Mouse (Mus musculus) forebrain, embryonic 12.5 days (tissue): ENCODE results near the gene Hsd3b2. TPM values are rescaled to one million over a fixed set of nuclear protein-coding genes. Genes with fewer than 3 reads are reported as not detected.
"Not testable (repeated sequence)": the region's sequence is repeated elsewhere in the genome, so short reads cannot be mapped to it uniquely, and the experiment has no call there.

Source experiments
- ATAC-seq: fragments of 200-750 bp; cut with Nextera tagmentation; 2 replicates; pipeline ENCODE4 v1.8.0; 2017; ENCODE audit warnings: moderate TSS enrichment; ENCODE audit not compliant: low FRiP score
- H3K27ac ChIP-seq: fragments of 300-500 bp; sonication (generic); 2 replicates; pipeline ENCODE4 v1.5.1; 2016; ENCODE audit warnings: mild to moderate bottlenecking
- H3K27me3 ChIP-seq: fragments of 300-500 bp; sonication (generic); 2 replicates; pipeline ENCODE4 v1.6.1; 2016; ENCODE audit warnings: mild to moderate bottlenecking
- H3K36me3 ChIP-seq: fragments of 300-500 bp; sonication (generic); replicated peaks from 2 replicates; pipeline ENCODE4 v1.6.1; 2016; ENCODE audit warnings: mild to moderate bottlenecking
- H3K4me1 ChIP-seq: fragments of 300-500 bp; sonication (generic); 2 replicates; pipeline ENCODE4 v1.6.1; 2016
- H3K4me2 ChIP-seq: fragments of 300-500 bp; sonication (generic); 2 replicates; pipeline ENCODE4 v1.6.1; 2016; ENCODE audit warnings: mild to moderate bottlenecking, moderate library complexity
- H3K4me3 ChIP-seq: fragments of 300-500 bp; sonication (generic); replicated peaks from 2 replicates; pipeline ENCODE4 v1.5.1; 2016; ENCODE audit warnings: mild to moderate bottlenecking
- H3K9ac ChIP-seq: fragments of 300-500 bp; sonication (generic); 2 replicates; pipeline ENCODE4 v1.6.1; 2016; ENCODE audit warnings: mild to moderate bottlenecking
- H3K9me3 ChIP-seq: fragments of 300-500 bp; sonication (generic); 2 replicates; pipeline ENCODE4 v1.6.1; 2016
- WGBS: fragments of 180-500 bp; shearing (Covaris S2); methylation state at CpG from one replicate; pipeline ENCODE4 v1.1.7; 2016; 5-methylcytosine and 5-hydroxymethylcytosine counted together
- polyA plus RNA-seq: library from polyadenylated mRNA; unstranded; fragments of >200 nt; fragmentation: Nextera tagmentation; extraction: Ambion mirVana; gene quantifications from 2 replicates; pipeline ENCODE4 v1.2.1, GENCODE M21; 2016

Gene Hsd3b2
- polyA plus RNA-seq, result not detected in 2 replicates

DNA sequence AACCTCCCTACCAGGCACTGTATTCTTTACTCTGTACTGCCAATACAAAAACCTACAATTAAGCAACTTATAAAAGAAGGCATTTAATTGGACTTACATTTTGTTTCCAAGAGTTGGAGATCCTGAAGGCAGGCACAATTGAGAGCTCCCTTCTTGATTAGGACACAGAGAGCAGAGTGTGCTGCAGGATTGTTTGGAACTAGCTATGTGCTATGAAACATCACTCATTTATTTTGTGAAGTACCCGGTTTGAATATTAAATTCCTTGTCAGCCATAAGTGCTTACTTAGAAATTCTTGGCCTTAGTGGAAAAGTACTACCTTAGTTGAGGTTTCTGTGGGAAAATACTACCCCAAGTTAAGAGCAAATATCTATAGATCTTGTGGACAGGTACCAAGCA is at the start of gene Hsd3b2:
TSS of gene Hsd3b2 (minus strand) at position 168 of the 400 bp plus-strand sequence.
- no peak for ATAC-seq
- Histone ChIP-seq H3K27ac (no peak within 1 kb of the TSS), H3K9me3 (no peaks in the 10 kb centered on the region), H3K4me3 (no peak within 1 kb of the TSS), H3K9ac (no peak within 1 kb of the TSS), H3K27me3 (no peaks in the 10 kb centered on the region), H3K4me1 (no peaks in the 10 kb centered on the region), H3K4me2 (no peak within 1 kb of the TSS), H3K36me3 (no peaks in the 10 kb centered on the region)
- WGBS, result 76% methylated on average over 1 of the region's 1 CpGs

DNA sequence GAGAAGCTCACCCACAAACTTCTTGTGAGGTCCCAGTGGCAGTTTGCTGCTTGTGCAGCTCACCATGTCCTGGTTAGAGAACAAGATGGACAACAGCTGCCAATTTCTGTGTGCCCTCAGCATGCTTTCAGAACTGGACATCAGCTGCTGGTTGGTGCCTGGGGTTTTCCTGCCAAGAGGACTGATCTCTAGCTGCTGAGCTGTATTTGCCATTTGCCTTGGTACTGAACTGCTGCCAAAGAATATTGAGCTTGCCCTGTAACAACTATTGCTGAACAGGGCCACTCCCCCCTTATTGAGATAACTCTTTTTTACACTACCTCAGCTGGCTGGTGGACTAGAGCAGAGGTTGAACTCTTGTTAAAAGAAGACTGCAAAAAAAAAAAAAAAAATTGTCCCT is 39.8 kb upstream of the Hsd3b2 start:
- Histone ChIP-seq H3K36me3 (no peaks in the 10 kb centered on the region), H3K27ac (no peak overlapping the region), H3K4me3 (no peak overlapping the region), H3K27me3 (no peaks in the 10 kb centered on the region), H3K9ac (no peak overlapping the region), H3K9me3 (no peaks in the 10 kb centered on the region), H3K4me2 (no peak overlapping the region), H3K4me1 (no peaks in the 10 kb centered on the region)
- ATAC-seq, result no peak

DNA sequence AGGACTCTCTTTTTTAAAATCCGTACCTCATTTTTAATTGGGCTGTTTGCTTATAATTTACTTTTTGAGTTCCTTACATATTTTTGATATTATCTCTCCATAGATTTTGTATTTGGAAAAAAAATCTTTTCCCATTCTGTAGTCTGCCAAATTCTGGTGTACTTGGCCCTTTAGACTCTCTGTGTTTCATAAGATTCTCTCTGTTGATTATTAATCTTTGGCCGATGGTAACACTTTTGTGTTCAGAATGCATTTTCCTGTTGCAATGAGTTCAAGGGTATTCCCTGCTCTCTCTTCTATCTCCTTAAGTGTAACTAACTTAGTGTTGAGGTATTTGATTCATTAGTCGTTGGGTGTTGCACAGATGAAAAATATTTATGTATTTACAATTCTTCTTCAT is 32.5 kb upstream of the Hsd3b2 start:
- Histone ChIP-seq H3K4me2 (no peak overlapping the region), H3K27ac (no peak overlapping the region), H3K36me3 (no peaks in the 10 kb centered on the region), H3K9ac (no peak overlapping the region), H3K9me3 (no peaks in the 10 kb centered on the region), H3K27me3 (no peaks in the 10 kb centered on the region), H3K4me1 (no peaks in the 10 kb centered on the region), H3K4me3 (no peak overlapping the region)
- WGBS, result 88% methylated on average over 3 of the region's 3 CpGs
- ATAC-seq, result no peak

DNA sequence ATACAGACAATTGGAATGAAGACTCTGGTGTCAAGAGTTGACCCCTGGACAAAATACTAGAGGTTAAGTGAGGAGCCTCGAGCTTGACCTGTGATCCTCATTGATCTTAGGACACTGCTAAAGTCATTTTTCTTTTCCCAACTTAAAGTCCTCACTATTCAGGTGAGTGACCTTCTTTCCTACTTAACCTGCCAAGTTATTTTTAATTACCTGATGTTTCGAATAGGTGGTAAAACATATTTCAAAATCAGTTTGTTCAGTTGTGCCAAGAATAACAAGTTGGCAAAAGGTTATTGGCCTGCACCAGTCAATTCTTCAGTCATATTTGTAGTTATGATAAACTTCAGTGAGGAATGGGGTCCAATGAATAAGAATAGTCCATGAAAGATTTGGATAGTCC is 27.8 kb upstream of the Hsd3b2 start:
- 75% methylated on average over 2 of the region's 2 CpGs for WGBS
- no peak for ATAC-seq
- Histone ChIP-seq H3K27me3 (no peaks in the 10 kb centered on the region), H3K4me2 (no peak overlapping the region), H3K4me3 (no peak overlapping the region), H3K9ac (no peak overlapping the region), H3K4me1 (no peaks in the 10 kb centered on the region), H3K36me3 (no peaks in the 10 kb centered on the region), H3K9me3 (no peaks in the 10 kb centered on the region), H3K27ac (no peak overlapping the region)

DNA sequence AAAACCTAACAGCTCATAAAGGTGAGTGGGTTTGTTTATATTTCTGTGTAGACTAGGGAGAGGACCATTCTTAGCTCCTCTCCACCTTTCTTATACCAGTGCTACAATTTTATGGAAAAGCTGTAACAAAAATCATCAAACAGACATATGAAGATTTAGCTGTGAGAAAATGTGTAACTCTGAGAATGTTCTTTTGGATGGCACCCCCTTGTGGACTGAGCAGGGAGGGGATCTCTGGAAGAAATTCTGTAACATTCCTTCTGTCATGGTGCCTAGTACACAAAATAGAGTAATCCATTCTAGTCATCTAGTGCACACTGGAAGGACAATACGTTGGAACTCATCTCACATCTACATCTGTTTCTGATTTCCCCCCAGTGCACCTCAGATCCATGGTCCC is 16.7 kb upstream of the Hsd3b2 start:
- H3K9me3 ChIP-seq, ATAC-seq, H3K4me1 ChIP-seq, H3K4me2 ChIP-seq, H3K9ac ChIP-seq, H3K36me3 ChIP-seq, H3K4me3 ChIP-seq, H3K27ac ChIP-seq, H3K27me3 ChIP-seq: not testable (repeated sequence)
- WGBS, result 75% methylated on average over 1 of the region's 1 CpGs

DNA sequence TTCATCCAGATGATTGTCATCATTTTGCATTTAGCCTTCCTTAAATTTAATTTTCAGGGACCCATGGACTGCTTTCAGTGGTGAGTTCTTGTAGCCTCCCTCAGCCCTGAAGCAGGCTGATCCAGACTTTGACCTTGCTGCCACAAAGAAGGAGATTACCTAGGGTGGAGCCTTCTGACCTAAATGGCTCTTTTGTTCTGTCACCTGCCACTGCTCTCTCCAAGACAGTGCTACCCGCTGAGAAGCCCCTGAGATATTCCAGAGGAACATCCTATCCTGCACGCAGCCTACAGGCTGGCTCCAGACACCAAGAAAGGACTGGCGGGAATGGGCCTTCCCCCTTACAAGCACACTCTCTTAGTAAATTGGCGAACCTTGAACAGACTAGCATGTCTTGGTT is 10.0 kb upstream of the Hsd3b2 start:
- H3K4me1 ChIP-seq, result no peaks in the 10 kb centered on the region
- H3K4me2 ChIP-seq, result no peak overlapping the region
- no peaks in the 10 kb centered on the region for H3K9me3 ChIP-seq
- no peak overlapping the region for H3K27ac ChIP-seq
- ATAC-seq, result no peak
- H3K9ac ChIP-seq, result no peak overlapping the region
- H3K27me3 ChIP-seq, result no peaks in the 10 kb centered on the region
- H3K4me3 ChIP-seq, result no peak overlapping the region
- 40% methylated on average over 4 of the region's 4 CpGs for WGBS
- H3K36me3 ChIP-seq, result no peaks in the 10 kb centered on the region

DNA sequence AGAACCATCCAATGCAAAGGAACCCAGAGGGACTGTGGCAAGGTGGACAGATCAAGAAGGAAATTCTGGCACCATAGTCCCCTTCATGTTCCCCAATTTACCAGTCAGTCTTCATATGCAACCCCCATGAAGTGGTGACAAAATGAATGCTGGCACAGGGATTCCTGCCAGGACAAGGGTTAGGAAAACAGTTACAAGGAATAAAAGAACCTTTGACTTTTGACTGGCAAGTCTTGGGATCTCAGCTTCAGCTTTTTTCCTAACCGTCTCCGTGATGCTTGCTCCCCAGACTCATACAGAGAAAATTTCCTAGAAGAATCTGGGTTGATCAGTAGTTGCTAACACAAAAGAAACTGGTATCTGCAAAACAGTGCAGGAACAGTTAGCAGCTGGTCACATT is 9.4 kb upstream of the Hsd3b2 start:
- no peaks in the 10 kb centered on the region for H3K4me1 ChIP-seq
- 77% methylated on average over 2 of the region's 2 CpGs for WGBS
- no peaks in the 10 kb centered on the region for H3K27me3 ChIP-seq
- H3K27ac ChIP-seq, result no peak overlapping the region
- H3K9ac ChIP-seq, result no peak overlapping the region
- H3K36me3 ChIP-seq, result no peaks in the 10 kb centered on the region
- ATAC-seq, result no peak
- H3K9me3 ChIP-seq, result no peaks in the 10 kb centered on the region
- H3K4me2 ChIP-seq, result no peak overlapping the region
- no peak overlapping the region for H3K4me3 ChIP-seq

DNA sequence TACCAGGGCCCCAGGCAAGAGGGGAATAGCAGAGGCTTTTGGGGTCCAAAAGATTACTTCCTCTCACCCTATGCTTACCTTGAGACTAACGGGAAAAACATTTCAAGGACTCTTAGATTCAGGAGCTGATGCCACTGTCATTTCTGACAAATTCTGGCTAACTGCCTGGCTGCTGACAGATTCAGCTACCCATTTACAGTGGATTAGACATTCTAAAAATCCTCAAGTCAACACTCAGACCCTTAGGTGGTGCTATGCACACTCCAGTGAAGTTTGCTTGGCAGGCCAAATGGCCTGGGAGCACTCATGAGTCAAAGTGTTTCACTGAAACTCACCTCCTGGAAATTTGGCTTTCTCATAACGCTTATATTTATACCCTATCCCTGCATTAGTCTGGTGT is 1.9 kb upstream of the Hsd3b2 start:
- Histone ChIP-seq H3K4me3 (no peak overlapping the region), H3K9ac (no peak overlapping the region), H3K27me3 (no peaks in the 10 kb centered on the region), H3K27ac (no peak overlapping the region), H3K4me1 (no peaks in the 10 kb centered on the region), H3K36me3 (no peaks in the 10 kb centered on the region), H3K4me2 (no peak overlapping the region), H3K9me3 (no peaks in the 10 kb centered on the region)
- ATAC-seq, result no peak
- 92% methylated on average over 2 of the region's 2 CpGs for WGBS

DNA sequence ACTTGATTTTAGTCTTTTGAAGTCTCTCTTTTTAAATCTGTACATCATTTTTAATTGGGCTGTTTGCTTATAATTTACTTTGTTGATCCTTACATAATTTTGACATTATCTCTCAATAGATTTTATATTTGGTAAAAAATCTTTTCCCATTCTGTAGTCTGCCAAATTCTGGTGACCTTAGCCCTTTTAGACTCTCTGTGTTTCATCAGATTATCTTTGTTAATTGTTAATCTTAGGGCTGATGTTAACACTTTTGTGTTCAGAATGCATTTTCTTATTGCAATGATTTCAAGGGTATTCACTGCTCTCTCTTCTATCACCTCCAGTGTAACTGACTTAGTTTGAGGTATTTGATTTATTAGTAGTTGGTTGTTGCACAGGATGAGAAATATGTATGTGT is 3.6 kb downstream of the Hsd3b2 start:
- no peak overlapping the region for H3K27ac ChIP-seq
- no peak for ATAC-seq
- no peaks in the 10 kb centered on the region for H3K36me3 ChIP-seq
- no peak overlapping the region for H3K4me2 ChIP-seq
- H3K4me1 ChIP-seq, result no peaks in the 10 kb centered on the region
- no peak overlapping the region for H3K4me3 ChIP-seq
- no peak overlapping the region for H3K9ac ChIP-seq
- no peaks in the 10 kb centered on the region for H3K9me3 ChIP-seq
- no peaks in the 10 kb centered on the region for H3K27me3 ChIP-seq

DNA sequence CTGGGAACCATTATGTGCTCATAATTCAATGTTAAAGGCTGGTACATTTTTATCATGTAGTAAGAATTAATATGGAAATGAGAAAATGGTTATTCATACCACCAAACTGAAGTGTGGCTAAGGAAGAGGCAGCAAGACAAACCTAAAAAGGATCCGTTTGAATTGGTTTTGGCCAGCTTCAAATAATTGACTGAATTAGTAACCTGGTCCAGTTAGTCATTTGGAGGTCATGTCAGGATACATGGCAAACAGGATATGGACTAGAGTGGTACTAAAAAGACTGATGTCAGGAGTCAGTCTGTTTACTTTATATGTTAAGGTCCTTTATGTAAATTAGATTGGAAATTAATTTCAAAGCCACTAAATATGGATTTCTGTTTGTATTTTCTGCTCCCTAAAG is 41.9 kb downstream of the Hsd3b2 start:
- no peak for ATAC-seq
- no peaks in the 10 kb centered on the region for H3K4me1 ChIP-seq
- H3K9ac ChIP-seq, result no peak overlapping the region
- no peak overlapping the region for H3K4me3 ChIP-seq
- no peaks in the 10 kb centered on the region for H3K9me3 ChIP-seq
- 89% methylated on average over 1 of the region's 1 CpGs for WGBS
- H3K4me2 ChIP-seq, result no peak overlapping the region
- no peaks in the 10 kb centered on the region for H3K36me3 ChIP-seq
- no peak overlapping the region for H3K27ac ChIP-seq
- H3K27me3 ChIP-seq, result no peaks in the 10 kb centered on the region

DNA sequence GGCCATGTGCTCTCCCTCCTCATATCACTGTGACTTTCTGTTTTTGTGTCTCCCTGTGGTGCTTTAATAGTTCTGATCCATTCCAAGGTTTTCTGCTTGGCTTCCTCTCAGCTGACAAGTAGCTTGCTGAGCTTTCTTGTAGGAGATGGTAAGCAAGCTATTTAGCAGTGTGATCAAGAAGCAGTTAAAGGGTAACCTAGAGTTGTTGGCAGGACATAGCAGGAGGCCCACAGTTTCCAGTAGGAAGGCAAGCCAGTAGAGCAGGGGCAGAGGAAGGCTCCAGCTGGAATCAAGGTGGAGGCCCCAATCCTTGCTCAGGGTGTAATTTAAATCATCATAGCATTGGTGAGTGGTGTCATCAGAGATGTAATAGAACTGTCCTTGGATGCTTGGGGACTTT is 43.6 kb downstream of the Hsd3b2 start:
- H3K4me2 ChIP-seq, result no peak overlapping the region
- H3K4me1 ChIP-seq, result no peaks in the 10 kb centered on the region
- ATAC-seq, result no peak
- no peak overlapping the region for H3K4me3 ChIP-seq
- no peaks in the 10 kb centered on the region for H3K36me3 ChIP-seq
- no peaks in the 10 kb centered on the region for H3K9me3 ChIP-seq
- H3K9ac ChIP-seq, result no peak overlapping the region
- no peaks in the 10 kb centered on the region for H3K27me3 ChIP-seq
- no peak overlapping the region for H3K27ac ChIP-seq

Other genes starting within 250 kb of the Hsd3b2 start
- not detected in 2 replicates for gene Hsd3b4, start 214.0 kb downstream of the Hsd3b2 start, polyA plus RNA-seq
- not detected in 2 replicates for gene Gm10681, start 135.7 kb downstream of the Hsd3b2 start, polyA plus RNA-seq
- gene Hsd3b5, start 94.3 kb downstream of the Hsd3b2 start, polyA plus RNA-seq, result not detected in 2 replicates
- gene Hsd3b3, start 38.6 kb upstream of the Hsd3b2 start, polyA plus RNA-seq, result 0.18 TPM in 2 replicates
- 26.2 and 35.6 TPM in 2 replicates for gene Hsd3b6, start 89.9 kb upstream of the Hsd3b2 start, polyA plus RNA-seq
- 0.27 and 0.55 TPM in 2 replicates for gene Hsd3b1, start 135.3 kb upstream of the Hsd3b2 start, polyA plus RNA-seq
- 0.09 TPM in 1 of 2 replicates, not detected in the other for gene Hao2, start 168.7 kb upstream of the Hsd3b2 start, polyA plus RNA-seq